Mouse (Mus musculus) monocyte, adult 5-6 weeks (primary cell): ENCODE data around the gene Ugt1a6a. TPM values are rescaled to one million over a fixed set of nuclear protein-coding genes. Genes with fewer than 3 reads are reported as not detected.
A peak's percentile ranks its signal among the peaks of the same experiment; 100 is the strongest.

ENCODE experiments used
- ATAC-seq: fragments of 153-309, 156-312 bp; replicated peaks from 2 replicates; pipeline ENCODE4 v1.8.0; 2017; ENCODE audit warnings: mild to moderate bottlenecking; ENCODE audit not compliant: low TSS enrichment, insufficient number of reproducible peaks, severe bottlenecking, poor library complexity, low FRiP score
- total RNA-seq: library from RNA; stranded (forward); fragments of 200-1000, 200-491, 200-594 nt; gene quantifications from 3 replicates; pipeline ENCODE4 v1.2.3, GENCODE M21; 2017

Ugt1a6a gene
- total RNA-seq, 1 experiment from 2014 or later = 4.1 TPM

- ATAC-seq = no peak
These were observed 65.8 kb downstream of the Ugt1a6a start, which contains the start of gene Ugt1a2 for GRCm38 (mm10) chr1:88200456-88200855. Gene Ugt1a2 (plus strand): TSS chr1:88200601.

GRCm38 (mm10) chr1:88205294-88205922, 70.8 kb downstream of the Ugt1a6a start, which contains the start of gene Dnajb3:
Gene Dnajb3 (minus strand): TSS chr1:88205782.
- ATAC-seq = 0 out of 2 replicates have a peak, but pooled peaks have one; percentile 17

- ATAC-seq = no peak
These were observed 72.4 kb downstream of the Ugt1a6a start for GRCm38 (mm10) chr1:88206843-88207479.

GRCm38 (mm10) chr1:88211812-88212211, 77.2 kb downstream of the Ugt1a6a start, which contains the start of gene Ugt1a1:
Gene Ugt1a1 (plus strand): TSS chr1:88211959.
- ATAC-seq = peak; percentile 7; the same call in 1 of the 2 replicates

- 0 out of 2 replicates have a peak, but pooled peaks have one; percentile 13 for ATAC-seq
These were observed 77.9 kb downstream of the Ugt1a6a start for GRCm38 (mm10) chr1:88212341-88213045.

- ATAC-seq = no peak
These were observed 78.5 kb downstream of the Ugt1a6a start for GRCm38 (mm10) chr1:88213061-88213460.

GRCm38 (mm10) chr1:88213766-88214461, 79.3 kb downstream of the Ugt1a6a start:
- 0 out of 2 replicates have a peak, but pooled peaks have one; percentile 3 for ATAC-seq

- 0 out of 2 replicates have a peak, but pooled peaks have one; percentile 1 for ATAC-seq
These were observed 79.9 kb downstream of the Ugt1a6a start for GRCm38 (mm10) chr1:88214462-88214952.

GRCm38 (mm10) chr1:88215466-88216380, 81.1 kb downstream of the Ugt1a6a start:
- no peak for ATAC-seq

GRCm38 (mm10) chr1:88216551-88216950, 81.9 kb downstream of the Ugt1a6a start:
- no peak for ATAC-seq

- ATAC-seq = no peak
These were observed 82.5 kb downstream of the Ugt1a6a start for GRCm38 (mm10) chr1:88217144-88217543.

- ATAC-seq = no peak
These were observed 83.0 kb downstream of the Ugt1a6a start for GRCm38 (mm10) chr1:88217576-88217975.

GRCm38 (mm10) chr1:88218051-88218450, 83.4 kb downstream of the Ugt1a6a start:
- no peak for ATAC-seq

- ATAC-seq = no peak
These were observed 84.0 kb downstream of the Ugt1a6a start for GRCm38 (mm10) chr1:88218591-88218990.

GRCm38 (mm10) chr1:88219054-88219453, 84.4 kb downstream of the Ugt1a6a start:
- no peak for ATAC-seq

- ATAC-seq = no peak
These were observed 85.7 kb downstream of the Ugt1a6a start for GRCm38 (mm10) chr1:88220336-88220735.

- ATAC-seq = no peak
These were observed 87.6 kb downstream of the Ugt1a6a start for GRCm38 (mm10) chr1:88222216-88222615.
